Mouse (Mus musculus) embryonic fibroblast, embryonic 13.5 days (primary cell): ENCODE results near the gene Ppp1r1b.

Experiments used
- CTCF ChIP-seq: IDR thresholded peaks from 2 replicates; pipeline ENCODE4 v1.5.1; 2011; ENCODE audit warnings: mild to moderate bottlenecking, control low read depth, low read length, moderate library complexity, borderline replicate concordance; ENCODE audit not compliant: insufficient read depth
- POLR2A ChIP-seq: IDR thresholded peaks from 2 replicates; pipeline ENCODE4 v1.6.1; 2011; ENCODE audit warnings: low read depth, mild to moderate bottlenecking, control low read depth, low read length, moderate library complexity

DNA sequence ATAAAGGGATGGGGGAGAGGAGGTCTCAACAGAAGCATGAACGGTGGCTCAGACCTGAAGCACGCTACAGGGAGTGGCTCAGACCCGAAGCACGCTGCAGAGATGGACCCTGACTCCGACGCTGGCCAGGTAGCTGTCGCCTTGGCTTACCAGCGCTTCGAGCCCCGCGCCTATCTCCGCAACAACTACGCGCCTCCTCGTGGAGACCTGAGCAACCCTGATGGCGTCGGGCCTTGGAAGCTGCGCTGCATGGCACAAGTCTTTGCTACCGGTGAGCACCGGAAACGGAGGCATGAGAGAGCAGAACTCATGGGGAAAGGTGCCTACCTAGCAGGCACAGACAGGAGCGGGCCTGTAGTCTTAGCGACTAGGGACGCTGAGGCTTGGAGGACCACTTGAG is 38.4 kb downstream of the Ppp1r1b start:
- TF ChIP-seq CTCF = no peak
- no peak for TF ChIP-seq POLR2A
